Mouse (Mus musculus) hindlimb bud, embryonic 11.5 days (tissue): ENCODE data around the gene Ptn.

Experiments
- DNase-seq: peaks from one replicate; pipeline ENCODE4 v3.0.0-alpha.2; 2012; ENCODE audit warnings: low read depth, low spot score; ENCODE audit errors: extremely low spot score

Ptn gene

DNA sequence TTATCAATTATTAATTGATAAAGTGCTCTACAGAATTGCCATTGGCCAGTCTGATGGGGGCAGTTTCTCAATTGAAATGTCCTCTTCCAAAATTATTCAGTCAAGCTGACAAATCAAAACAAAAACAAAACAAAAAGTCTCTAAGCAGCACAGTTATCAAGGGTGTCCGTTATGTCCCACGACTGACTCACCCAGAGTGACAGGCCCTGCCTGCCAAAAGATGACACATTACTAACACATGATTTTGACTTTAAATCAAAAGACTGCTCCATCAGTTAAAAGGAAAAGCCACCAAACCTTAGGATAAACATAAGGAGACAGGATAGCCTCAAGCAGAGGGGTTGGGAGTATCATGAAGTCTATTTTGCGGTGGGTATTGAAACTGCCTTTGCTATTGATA lies 6.6 kb upstream of the Ptn start:
- DNase-seq = no peak

DNA sequence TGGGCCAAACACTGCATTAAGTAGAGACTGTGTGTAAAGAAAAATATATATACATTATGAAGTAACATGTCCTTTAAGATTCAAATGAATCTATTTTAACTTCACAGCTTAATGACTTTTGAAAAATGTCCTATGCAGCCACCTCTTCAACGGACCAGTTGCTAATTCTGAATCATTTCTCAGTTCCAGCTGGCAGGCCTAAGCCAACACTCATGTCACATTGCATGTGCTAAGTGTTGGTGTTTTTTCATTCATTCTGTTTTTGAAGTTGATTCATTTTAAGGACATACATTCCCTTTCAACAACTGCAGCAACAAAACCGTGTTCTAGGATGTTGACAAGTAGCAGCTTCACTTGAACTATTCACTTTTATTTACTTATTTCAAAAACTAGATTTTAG lies 6.0 kb upstream of the Ptn start:
- DNase-seq = no peak

DNA sequence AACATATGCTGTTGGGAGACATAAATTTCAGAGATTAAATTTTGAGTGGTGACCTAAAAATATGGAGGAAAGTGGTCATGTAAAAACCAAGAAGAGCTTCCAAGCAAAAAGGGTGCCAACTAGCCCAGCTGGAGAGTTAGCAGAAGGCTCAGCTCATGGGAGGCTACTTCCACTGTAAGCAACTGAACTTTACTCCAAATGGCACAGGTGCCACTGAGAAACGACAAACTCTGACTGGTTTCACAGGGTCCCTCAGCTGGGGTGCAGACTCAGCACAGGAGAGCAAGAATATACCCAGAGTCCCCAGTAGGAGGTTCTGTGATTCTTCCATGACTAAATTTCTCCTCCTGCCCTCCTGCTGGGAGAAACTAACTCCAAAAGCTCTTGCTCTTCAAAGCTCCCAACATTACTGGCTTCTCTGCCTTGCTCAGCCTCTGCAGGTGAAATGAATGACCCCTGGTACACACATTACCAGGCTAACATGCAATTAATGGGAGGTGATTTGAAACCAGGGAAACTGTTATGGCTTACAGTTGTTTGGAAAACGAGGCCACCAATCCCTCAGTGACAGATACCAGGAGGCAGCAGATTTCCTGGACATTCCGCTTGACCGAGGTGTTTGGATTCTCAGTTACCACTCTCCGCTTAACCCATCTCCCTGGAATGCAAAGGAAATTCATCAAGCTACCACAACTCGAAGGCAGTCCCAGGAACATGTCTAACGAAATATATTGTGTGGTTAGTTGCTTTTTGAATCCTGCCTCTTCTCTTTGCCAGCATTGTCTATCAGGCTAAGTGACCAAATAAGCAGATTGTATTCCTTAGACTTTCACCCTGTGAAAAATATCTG lies 2.9 kb upstream of the Ptn start:
- DNase-seq = no peak

DNA sequence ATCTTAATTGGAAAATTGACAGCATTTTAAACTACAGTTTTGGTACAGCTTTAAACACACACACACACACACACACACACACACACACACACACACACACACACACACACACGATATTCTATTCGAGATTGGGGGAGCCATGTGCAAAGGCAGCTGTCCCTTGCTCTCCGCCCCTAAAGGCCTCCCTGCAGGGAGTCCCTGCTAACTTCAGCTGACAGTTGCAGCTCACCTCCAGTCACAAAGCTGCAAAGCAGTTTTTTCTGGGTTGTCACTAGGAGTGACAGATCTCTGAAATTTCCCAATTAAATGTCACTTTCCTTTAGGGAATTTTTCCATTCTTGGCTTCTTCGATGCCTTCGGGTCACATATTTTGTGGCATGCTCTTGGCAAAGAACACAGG lies 428 bp upstream of the Ptn start:
- no peak for DNase-seq

DNA sequence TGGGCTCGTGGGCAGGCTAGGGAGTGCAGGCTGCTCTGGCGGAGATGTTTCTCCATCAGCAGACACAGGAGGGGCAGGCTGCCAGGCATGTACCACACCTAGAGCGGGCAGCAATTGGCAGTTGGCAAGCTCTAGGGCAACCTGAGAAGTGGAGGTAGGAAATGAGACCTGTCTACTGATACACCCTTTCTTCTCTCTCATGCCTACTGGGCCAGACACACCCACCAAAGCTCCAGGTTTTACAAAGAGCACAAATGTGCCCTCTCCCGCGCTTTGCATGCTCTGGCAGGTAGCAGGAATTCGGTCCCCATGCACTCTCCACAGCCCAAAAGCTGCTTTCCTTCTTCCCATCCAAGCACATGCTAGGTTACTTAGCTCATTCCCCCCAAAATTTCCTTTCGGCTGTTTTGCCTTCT lies 701 bp downstream of the Ptn start:
- no peak for DNase-seq

DNA sequence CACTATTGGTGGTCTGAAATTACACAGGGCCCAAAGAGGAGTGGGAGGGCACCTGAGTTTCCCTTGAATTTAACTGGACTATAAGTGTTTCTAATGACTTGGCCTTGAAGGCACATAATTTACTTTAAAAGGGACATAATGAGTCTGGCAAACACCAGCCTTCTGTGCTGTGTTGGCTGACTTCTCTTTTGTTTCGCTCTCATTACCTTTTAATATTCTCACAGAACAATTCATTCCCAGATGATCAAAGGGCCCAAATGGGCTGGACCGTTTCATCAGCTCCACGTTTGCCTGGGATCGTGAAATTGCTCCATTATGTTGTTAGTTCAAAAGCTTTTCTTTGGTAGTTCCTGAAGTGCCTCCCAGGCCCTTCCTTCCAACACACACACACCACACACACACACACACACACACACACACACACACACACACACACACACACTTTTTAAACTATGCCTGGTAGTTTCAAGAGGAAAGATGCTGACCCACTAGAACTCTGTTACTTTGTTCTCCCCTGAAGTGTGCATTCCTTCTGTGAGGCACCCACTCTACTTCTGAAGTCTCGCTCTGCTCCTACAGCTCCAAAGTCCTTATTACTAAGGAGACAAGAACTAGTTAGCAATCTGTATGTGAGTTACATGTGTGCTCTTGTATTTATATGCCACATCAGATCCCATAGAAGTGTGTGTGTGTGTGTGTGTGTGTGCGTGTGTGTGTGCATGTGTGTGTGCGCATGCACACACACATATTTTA lies 1.5 kb downstream of the Ptn start:
- no peak for DNase-seq

DNA sequence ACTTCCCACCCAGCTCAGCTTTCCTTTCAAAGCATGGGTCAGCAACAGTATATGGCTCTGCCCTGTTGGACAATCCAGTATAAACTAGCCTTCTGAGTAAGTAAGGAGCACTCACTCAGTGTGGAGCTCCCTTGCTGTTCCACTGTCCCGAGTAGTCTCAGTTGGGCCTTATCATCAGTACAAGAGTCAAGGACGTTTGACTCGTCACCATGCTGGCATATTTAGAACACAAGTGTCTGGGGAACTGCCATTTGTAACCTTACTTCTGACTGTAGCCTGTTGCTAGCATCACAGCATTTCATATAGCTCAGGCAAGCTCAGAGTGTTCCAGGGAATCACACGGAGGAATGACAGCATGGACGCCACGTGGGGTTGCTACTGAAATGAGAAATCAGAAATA lies 3.1 kb downstream of the Ptn start:
- no peak for DNase-seq

DNA sequence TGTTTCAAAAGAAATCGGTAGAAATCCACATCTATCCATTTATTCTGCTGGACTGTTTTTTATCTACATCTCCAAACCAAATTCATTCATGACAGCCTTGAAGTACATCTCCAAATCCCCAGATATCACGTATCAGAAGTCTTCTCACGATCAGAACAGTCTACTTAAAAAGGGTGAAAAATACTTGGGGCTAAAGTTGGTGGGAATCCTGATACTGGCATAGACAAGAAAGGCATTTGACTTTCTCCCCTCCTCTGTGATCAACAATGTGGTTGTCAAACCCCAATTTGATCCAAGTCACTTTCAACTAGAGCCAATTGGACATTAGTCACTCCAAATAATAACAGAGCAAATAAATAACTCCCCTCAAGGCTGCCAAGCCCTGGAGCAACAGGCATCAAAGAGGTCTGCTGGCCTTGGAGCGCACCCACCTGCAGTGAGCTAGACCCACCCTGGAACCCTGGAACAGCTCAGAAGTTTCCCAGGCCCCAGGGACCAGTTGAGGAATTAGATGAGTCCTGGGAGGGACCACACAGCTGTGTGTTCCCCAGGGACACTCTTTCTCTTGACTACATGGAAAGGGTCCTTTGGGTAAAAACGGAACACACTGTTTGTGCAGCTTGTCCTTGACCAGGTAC lies 9.6 kb downstream of the Ptn start:
- DNase-seq = no peak

DNA sequence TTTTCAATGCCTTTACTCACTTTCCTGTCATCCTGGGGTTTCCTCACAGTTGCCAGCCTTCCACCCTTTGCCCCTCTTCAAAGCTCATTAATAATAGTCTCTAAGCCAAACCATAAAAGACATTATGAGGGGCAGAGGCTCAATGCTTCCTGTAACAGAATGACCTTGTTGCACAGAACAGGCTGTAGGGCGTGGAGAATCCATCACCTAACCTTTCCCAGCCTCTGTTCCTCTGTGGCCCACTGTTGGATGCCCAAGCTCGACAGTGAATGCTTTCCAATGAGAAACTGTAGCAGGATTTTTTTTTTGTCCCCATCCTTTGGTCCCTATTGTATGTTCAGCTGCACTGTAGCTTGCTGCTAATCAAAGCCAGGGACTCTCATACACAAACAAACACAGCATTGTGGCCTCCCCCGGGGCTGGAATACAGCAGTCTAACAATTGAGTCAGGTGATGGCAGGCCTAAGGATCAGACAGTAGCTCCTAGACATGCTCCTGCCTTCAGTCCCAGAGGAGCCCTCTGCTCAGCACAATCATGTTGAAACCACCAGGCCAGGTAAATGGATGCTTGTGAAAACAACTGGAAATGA lies 12.9 kb downstream of the Ptn start:
- DNase-seq = no peak

DNA sequence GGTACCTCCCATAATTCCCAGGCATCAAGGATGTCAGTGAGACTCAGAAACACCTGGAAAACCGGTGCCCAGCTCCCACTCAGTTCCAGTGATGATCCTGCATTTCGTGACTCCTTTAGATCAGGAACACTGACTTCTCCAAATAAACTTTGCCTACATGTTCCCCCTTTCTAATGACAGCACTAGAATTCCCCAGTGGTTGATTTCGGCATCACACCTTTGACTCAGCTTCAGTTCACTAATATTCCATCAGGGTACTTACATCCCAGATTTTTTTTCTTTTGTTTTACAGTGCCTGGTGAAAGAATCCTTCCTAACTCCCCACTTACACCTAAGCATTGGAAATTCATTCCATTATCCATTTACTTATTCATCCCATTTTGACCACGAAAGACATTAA lies 15.5 kb downstream of the Ptn start:
- DNase-seq = no peak

DNA sequence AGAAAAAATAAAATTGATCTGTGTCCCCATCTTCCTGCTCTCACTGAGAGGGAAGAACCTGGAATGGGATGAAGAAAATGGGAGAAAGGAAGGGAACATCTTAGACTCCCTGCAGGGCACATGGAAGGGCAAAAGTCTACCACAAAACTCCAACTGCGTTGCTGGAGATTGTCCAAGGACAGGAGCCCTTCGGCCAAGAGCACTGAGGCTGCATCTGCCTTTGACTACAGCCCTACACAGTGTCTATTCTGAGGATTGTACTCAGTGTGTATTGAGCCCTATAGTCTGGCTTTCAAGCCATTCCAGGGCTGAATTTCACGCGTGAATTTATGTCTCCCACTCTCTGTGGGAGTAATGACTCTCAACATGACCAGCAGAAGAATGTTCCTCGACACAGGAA lies 16.2 kb downstream of the Ptn start:
- no peak for DNase-seq

DNA sequence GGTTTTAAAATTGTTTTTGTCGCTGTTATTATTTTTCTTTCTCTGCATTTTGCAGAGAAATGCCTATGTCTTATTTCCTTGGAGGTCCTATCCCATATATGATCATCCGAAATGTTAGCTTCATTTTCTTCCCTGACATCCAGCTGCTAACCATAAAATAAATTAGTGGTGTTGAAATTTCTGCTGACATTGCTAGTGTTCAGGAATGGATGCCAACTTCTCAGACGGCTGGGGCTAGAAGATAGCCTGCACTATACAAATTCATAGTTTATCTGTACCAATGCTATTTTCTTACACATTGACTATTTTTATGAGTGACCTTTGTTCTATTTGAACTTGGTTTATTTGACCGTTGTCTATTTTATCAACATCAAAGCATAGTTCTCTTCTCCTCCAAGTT lies 20.8 kb downstream of the Ptn start:
- DNase-seq = no peak

DNA sequence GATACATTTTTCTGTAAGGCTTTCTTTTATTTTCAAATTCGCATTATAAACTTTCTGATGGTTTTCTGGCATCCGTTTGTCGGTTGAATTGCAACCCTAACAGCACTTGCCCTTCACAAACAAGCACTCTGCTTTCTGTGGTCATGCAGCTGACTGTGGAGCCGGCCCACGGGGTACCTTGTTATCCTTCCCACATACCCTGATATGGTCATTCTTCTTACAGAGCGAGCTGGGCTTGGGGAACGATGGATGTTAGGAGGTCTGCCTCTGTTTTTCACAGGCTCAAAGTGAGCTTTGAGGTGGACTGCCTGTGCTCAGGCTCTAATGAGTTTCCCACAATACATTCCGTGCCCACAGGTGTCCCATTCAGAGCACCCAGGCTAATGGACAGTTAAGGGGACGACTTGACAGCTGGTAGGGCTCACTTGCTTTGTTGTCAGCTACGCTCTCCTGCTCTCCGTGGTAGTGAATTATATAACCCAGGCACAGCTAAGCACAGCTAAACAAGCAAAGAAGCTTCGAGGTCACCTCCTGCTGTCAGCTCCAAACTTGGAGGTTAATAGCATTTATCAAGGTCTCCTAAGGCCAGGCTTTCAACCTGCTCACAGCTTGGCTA lies 21.3 kb downstream of the Ptn start:
- DNase-seq = no peak

DNA sequence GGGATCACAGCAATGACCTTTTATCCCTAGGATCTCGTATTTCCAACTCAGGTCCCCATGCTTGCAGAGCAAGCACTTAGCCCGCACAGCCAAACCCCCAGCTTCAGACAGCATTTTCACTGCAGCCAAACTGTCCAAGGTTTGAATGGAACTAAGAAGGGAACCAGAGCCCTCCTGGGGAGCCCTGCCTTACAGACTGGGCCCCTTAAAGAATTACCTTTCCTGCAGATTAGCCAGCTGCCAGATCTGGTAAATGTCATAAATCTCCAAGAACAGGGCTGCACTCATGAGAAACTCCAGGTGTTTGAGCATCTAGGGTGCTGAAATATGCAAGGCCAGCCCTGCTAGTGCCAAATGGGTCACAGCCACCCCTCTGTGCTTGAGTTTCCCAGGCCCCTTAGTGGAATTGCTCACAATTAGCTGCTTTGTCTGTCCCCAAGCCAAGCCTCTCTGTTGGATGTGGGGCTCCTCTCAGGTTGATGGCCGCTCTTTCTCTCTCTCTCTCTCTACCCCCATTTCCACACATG lies 25.3 kb downstream of the Ptn start:
- no peak for DNase-seq

DNA sequence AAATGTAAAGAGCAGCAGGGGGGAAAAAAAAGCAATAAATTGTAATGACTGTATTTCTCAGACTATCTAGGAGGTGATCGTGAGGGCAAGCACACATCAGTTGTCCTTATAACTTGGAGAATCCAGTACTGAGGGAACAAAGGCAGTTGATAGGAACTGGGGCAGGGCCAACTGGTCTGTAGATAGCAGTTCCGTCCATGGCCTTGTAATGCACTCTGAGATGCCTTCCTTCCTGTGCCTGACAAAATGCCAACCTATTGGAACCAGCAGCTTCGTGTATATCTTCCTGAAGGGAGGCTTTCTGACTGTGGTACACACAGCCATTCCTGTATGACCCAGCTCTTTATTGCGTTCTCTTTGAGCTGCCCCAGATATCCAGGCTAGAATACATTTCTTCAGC lies 27.5 kb downstream of the Ptn start:
- no peak for DNase-seq

DNA sequence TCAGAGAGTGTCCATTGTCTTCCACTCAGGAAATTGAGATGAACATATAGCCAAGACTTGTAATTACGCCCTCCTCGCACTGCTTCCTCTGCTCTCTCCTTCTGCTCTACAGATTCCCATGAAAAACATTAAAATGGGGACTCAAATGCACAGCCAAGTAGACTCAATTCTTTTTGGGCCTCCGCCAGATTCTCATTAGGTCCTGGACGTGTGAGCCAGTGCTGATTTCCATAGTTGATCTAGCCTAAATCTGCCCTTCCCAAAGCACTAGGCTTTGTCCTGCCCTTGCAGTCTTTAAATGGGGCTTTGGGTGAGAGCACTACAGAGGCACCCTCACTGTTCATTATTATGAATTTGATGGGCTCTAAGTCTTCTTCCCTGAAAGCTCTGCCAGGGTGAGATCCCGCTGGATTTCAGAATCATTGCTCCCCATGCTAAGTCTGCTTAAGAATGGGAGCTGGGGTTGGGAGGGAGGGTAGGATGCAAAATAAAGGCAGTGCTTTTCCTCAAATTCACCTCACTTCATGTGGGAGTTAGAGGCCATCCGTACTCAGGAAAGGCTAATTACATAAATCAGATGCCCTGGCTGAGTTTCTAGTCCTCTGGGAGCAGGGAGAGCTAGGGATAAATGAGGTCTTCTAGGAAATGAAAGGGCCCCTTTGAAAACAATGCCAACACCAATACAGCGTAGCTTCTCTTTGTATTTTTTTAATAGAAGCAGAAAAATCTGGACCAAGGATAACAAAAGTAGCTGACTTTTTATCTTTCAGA lies 32.3 kb downstream of the Ptn start:
- DNase-seq = no peak

DNA sequence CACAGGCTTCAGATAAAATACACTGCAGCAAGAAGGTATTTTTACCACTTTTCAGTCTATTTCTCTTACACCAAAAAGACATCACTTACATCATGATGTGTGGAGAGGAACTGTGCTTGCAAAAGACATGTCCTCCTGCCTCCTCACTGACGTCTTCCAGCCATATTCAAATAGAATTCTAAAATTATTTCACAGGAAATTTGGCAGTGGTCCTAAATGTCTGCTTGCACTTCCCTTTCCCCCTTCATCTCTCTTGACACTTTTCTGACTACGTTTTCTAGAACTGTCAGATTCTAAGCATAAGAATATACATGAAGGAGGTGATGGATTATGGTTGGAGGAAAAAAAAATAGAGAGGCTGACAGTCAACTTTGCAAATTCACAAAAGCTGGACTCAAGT lies 33.0 kb downstream of the Ptn start:
- no peak for DNase-seq

DNA sequence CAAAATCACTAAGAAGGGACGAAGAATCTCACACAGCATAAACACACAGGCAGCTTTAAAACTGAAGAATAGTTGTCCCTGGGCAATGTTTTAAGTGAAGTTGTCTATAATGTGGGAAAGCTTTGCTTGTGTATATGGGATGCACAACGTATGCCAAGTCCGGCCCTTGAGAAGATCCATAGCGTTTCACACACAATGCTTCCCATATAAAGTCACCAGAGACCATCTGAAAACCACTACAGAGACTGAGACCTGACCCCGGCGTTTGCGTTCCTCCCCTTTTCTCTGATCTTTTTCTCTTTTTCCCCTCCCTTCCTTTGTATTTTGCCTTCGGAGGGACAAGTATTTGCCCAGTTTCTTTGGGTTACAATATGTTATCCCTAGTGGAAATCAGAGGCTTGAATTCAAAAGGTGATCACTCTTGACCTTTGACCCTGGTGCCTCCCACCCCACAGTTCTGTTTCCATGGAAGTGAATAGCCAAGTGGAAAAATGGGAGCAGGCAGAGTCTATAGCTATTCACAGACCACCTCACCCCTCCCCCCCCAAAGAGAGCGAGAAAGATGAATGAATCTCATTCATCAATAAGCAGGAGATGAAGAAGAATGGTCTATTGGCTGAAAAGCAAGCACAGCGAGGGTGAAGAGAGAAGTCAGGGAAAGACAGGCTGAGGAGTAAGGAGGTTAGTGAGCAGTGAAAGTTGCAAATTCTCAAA lies 34.2 kb downstream of the Ptn start:
- DNase-seq = no peak

DNA sequence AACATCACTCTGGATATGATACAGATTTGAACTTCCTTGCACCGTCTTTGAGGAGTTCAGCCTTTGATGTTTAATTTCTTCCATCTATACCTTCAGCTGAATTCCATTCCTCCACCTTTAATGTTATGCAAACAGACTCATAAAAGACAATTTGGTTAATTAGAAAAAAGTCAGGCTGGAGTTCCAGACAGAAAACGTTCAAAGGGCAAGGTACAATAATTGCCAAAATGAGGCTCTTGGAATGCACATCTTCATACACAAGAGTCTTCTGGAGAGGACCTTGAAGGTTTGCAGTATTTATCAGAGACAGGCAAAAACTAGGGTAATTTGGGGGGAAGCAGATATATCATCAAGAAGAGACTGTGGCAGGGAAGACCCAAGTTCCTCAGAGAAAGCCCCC lies 37.5 kb downstream of the Ptn start:
- no peak for DNase-seq

DNA sequence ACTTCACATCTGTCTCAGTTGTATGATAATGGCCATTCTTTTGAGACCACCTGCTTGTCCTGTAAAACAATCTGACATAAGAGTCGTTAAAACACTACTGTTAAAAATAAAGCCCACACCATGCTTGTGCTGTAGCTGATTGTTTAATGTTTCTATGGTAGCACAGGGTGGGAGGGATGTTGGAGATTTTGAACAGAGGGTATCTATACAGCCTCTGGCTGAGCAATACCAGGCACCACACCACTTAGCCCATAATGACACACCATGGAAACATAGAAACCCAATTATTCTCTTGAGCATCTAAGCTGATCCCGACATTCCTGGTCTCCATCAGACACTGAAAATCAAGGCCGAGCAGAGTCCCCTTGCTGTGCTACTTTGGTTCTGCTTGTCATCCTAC lies 41.0 kb downstream of the Ptn start:
- DNase-seq = no peak
